Mouse (Mus musculus): Measurements from ENCODE around the gene Plekhg6. TPM values are rescaled to one million over a fixed set of nuclear protein-coding genes. Genes with fewer than 3 reads are reported as not detected.

Plekhg6 gene
- polyA plus RNA-seq, 1 experiment from 2014 or later, result 1.1 TPM

DNA sequence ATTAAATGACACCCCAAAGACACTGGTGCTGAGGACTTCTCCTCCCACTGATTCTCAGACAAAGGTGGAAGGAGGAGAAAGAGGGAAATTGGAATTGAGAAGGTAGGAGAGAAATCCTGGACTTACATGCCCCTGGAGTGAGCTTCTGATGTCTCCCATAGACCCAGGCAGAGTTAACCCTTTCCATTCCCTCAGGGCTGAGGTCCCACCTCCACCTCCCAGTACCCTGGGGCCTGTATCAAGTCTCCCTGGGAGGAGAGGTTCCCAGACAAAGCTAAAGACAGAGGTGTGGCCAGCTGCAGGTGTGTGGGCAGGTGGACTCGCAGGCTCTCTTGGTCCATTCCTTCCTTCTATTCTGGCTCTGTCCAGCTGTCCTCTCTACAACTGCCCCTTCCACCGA, 1.4 kb upstream of the Plekhg6 start:
- H3K4me2 ChIP-seq, result no peak overlapping the region
- no peak for ATAC-seq (ENCODE audit: insufficient number of reproducible peaks, insufficient read depth, low FRiP score, low TSS enrichment, low read depth)
- peaks cover 39% of the 10 kb centered on the region for H3K4me1 ChIP-seq
- H3K36me3 ChIP-seq, result no peaks in the 10 kb centered on the region
- no peaks in the 10 kb centered on the region for H3K9me3 ChIP-seq
- no peak overlapping the region for H3K27ac ChIP-seq
- WGBS, result 75% methylated on average over 2 of the region's 2 CpGs
- peaks cover 64% of the 10 kb centered on the region for H3K27me3 ChIP-seq
- no peak overlapping the region for H3K4me3 ChIP-seq
- H3K9ac ChIP-seq, result no peak overlapping the region

- no peak for ATAC-seq (ENCODE audit: insufficient number of reproducible peaks, insufficient read depth, low FRiP score, low TSS enrichment, low read depth)
- peak overlapping the region; percentile 54 for H3K9ac ChIP-seq
- peak overlapping the region; percentile 46 for H3K4me3 ChIP-seq
- peak overlapping the region; percentile 83 for H3K4me2 ChIP-seq
- peaks cover 38% of the 10 kb centered on the region for H3K4me1 ChIP-seq
- H3K27ac ChIP-seq, result no peak overlapping the region
- peaks cover 66% of the 10 kb centered on the region for H3K27me3 ChIP-seq
- H3K9me3 ChIP-seq, result no peaks in the 10 kb centered on the region
- no peaks in the 10 kb centered on the region for H3K36me3 ChIP-seq
- 4% methylated on average over 9 of the region's 9 CpGs for WGBS
These were observed 812 bp downstream of the Plekhg6 start for GRCm38 (mm10) chr6:125379781-125380180.

GRCm38 (mm10) chr6:125378621-125379020, 2.0 kb downstream of the Plekhg6 start:
- no peak for ATAC-seq (ENCODE audit: insufficient number of reproducible peaks, insufficient read depth, low FRiP score, low TSS enrichment, low read depth)
- WGBS, result 19% methylated on average over 6 of the region's 6 CpGs
- no peak overlapping the region for H3K27ac ChIP-seq

DNA sequence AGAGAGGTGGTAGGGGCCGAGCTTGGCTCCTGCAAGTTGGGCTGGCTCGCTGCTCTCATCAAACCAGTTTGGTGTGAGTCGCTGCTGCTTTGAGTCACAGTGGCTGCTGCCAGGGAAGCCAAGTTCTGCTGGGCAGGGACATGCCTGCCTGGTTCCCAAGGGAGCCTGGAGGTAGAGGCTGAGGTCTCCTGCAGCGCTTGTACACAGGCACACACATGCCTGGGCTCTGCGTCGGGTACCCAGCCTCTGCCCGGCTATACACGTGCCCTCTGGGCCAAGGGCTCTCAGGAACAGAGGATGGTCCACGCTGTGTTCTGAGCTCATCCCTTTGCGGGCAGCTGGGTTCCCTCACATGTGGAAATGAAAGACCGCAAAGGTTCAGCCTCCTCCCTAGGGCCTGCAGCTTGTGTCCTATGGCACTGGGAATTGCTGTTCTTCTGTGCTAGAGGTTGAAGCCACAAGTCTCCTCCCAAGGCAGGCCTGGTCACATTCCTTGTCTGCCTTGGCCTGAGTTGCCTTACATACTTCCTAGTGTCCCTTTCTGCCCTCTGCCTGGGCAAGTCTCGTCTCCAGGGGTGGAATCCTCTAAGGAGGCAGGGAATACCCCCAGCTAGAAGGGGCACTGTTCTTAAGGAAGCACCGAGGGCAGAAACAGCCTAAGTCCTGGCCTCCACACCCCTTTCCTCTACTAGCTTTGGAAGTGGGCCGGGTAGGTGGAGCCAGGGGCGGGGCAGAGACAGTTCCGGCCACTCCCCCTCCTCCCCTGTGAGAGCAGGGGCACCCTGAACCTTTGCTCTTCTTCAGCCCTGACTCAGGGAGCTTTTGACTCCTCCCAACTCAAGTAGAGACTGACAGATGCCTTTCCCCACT, 2.8 kb downstream of the Plekhg6 start:
- H3K27me3 ChIP-seq, result peaks cover 62% of the 10 kb centered on the region

More at GRCm38 (mm10) chr6:125378621-125379020, 2.0 kb downstream of the Plekhg6 start:
- Histone ChIP-seq H3K4me2 (peak overlapping the region; percentile 14), H3K27me3 (peaks cover 69% of the 10 kb centered on the region), H3K9me3 (no peaks in the 10 kb centered on the region), H3K9ac (no peak overlapping the region), H3K4me1 (peaks cover 37% of the 10 kb centered on the region), H3K4me3 (no peak overlapping the region), H3K36me3 (no peaks in the 10 kb centered on the region)

DNA sequence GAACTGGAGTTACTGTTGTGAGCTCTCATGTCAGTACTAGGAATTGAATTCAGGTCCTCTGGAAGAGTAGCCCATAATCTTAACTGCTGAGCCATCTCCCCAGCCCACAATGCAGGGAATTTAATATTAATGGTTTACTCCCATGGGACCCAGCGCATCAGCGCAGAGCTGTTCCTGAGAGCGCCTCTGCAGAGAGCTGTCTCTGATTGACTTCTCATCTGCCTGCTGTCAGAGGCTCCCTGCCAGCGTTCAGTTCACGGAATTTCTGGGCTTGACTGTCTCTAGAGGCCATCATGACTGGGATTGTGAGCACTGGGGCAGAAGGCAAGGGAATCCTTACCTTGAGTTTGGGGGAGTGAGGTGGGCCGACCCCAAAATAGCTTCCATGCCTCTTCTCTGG, 3.6 kb downstream of the Plekhg6 start:
- 54% methylated on average over 6 of the region's 6 CpGs for WGBS
- Histone ChIP-seq H3K9ac (no peak overlapping the region), H3K4me2 (peak overlapping the region; percentile 7; the same call in 1 of the 2 replicates), H3K36me3 (no peaks in the 10 kb centered on the region), H3K4me3 (no peak overlapping the region), H3K27me3 (peaks cover 56% of the 10 kb centered on the region), H3K4me1 (peaks cover 37% of the 10 kb centered on the region), H3K27ac (peak overlapping the region; percentile 70; the same call in 1 of the 2 replicates), H3K9me3 (no peaks in the 10 kb centered on the region)
- ATAC-seq (ENCODE audit: insufficient number of reproducible peaks, insufficient read depth, low FRiP score, low TSS enrichment, low read depth), result no peak

More for the DNA sequence above, 2.8 kb downstream of the Plekhg6 start:
- H3K9ac ChIP-seq, result no peak overlapping the region; the same call in 1 of the 2 replicates
- peak overlapping the region; percentile 14 for H3K4me2 ChIP-seq
- peak; percentile 38; the same call in 1 of the 2 replicates for ATAC-seq (ENCODE audit: insufficient number of reproducible peaks, insufficient read depth, low FRiP score, low TSS enrichment, low read depth)
- no peak overlapping the region; the same call in 1 of the 2 replicates for H3K4me3 ChIP-seq
- H3K27ac ChIP-seq, result peak overlapping the region; percentile 70
- WGBS, result 36% methylated on average over 14 of the region's 16 CpGs
- peaks cover 37% of the 10 kb centered on the region for H3K4me1 ChIP-seq
- H3K9me3 ChIP-seq, result no peaks in the 10 kb centered on the region
- H3K36me3 ChIP-seq, result no peaks in the 10 kb centered on the region

GRCm38 (mm10) chr6:125367758-125368371, 12.7 kb downstream of the Plekhg6 start:
- Histone ChIP-seq H3K27ac (peak overlapping the region; percentile 75), H3K9me3 (no peaks in the 10 kb centered on the region), H3K4me3 (no peak overlapping the region), H3K9ac (no peak overlapping the region), H3K27me3 (peaks cover 14% of the 10 kb centered on the region), H3K36me3 (peaks cover 2% of the 10 kb centered on the region; the same call in 1 of the 2 replicates), H3K4me2 (0 out of 2 replicates have a peak overlapping the region, but pooled peaks have one; percentile 9), H3K4me1 (peaks cover 33% of the 10 kb centered on the region)
- ATAC-seq (ENCODE audit: insufficient number of reproducible peaks, insufficient read depth, low FRiP score, low TSS enrichment, low read depth), result no peak; the same call in 1 of the 2 replicates
- 31% methylated on average over 4 of the region's 4 CpGs for WGBS

GRCm38 (mm10) chr6:125366133-125366532, 14.5 kb downstream of the Plekhg6 start:
- no peak for ATAC-seq (ENCODE audit: insufficient number of reproducible peaks, insufficient read depth, low FRiP score, low TSS enrichment, low read depth)
- no peak overlapping the region for H3K4me2 ChIP-seq
- peaks cover 22% of the 10 kb centered on the region for H3K27me3 ChIP-seq
- peaks cover 40% of the 10 kb centered on the region for H3K4me1 ChIP-seq
- peaks cover 19% of the 10 kb centered on the region for H3K36me3 ChIP-seq
- H3K27ac ChIP-seq, result no peak overlapping the region
- no peaks in the 10 kb centered on the region for H3K9me3 ChIP-seq
- H3K9ac ChIP-seq, result no peak overlapping the region
- WGBS, result 84% methylated on average over 1 of the region's 1 CpGs
- H3K4me3 ChIP-seq, result no peak overlapping the region

- Histone ChIP-seq H3K4me1 (peaks cover 40% of the 10 kb centered on the region), H3K27me3 (peaks cover 22% of the 10 kb centered on the region), H3K9me3 (no peaks in the 10 kb centered on the region), H3K4me2 (no peak overlapping the region), H3K27ac (no peak overlapping the region), H3K4me3 (no peak overlapping the region), H3K36me3 (peaks cover 25% of the 10 kb centered on the region), H3K9ac (no peak overlapping the region)
- 82% methylated on average over 5 of the region's 5 CpGs for WGBS
- ATAC-seq (ENCODE audit: insufficient number of reproducible peaks, insufficient read depth, low FRiP score, low TSS enrichment, low read depth), result no peak
These were observed 15.1 kb downstream of the Plekhg6 start for GRCm38 (mm10) chr6:125365522-125365921.

- WGBS, result 7% methylated on average over 8 of the region's 8 CpGs
- Histone ChIP-seq H3K9me3 (no peaks in the 10 kb centered on the region), H3K4me1 (peaks cover 40% of the 10 kb centered on the region), H3K4me2 (peak overlapping the region; percentile 20), H3K27ac (no peak overlapping the region), H3K4me3 (no peak overlapping the region), H3K9ac (peak overlapping the region; percentile 7; the same call in 1 of the 2 replicates), H3K36me3 (peaks cover 36% of the 10 kb centered on the region), H3K27me3 (peaks cover 22% of the 10 kb centered on the region)
- ATAC-seq (ENCODE audit: insufficient number of reproducible peaks, insufficient read depth, low FRiP score, low TSS enrichment, low read depth), result no peak
These were observed 16.1 kb downstream of the Plekhg6 start for GRCm38 (mm10) chr6:125364448-125364847.

DNA sequence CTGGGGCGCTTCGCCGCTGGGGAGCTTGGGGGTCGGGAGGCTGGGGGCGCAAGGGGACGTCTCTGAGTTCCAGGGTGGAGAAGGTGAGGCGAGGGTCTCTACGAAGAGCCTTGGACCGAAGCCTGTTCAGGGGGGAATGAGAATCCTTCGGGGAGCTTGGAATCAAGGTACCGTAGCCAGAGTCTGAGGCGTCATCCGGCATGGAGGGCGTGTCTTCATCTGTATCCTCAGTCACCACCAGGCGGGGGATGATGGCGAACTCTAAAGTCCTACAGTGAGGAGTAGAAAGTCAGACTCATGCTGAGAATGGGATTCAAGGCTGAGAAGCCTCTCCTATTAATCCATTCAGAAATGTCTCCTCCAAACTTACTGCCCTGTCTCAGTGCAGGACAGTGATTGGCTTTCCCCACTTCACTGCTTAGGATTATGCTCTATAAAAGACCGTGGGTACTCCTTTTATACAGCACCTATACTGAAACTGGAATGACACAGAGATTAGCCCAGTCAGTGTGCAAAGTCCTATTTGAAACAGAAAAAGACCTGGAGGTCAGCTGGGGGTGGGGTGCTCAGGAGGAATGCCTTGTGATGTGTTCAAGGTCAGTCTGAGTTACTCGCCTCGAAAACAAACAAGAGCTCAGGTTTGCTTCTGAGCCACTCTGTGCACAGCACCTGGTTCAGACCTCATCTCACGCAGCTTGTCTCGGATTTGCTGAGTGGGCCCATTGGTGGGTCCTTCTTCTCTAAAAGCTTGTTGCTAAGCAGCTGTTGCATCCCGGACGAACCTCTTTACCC, 16.9 kb downstream of the Plekhg6 start:
- no peak overlapping the region for H3K27ac ChIP-seq
- H3K9me3 ChIP-seq, result no peaks in the 10 kb centered on the region
- peak overlapping the region; percentile 48 for H3K4me2 ChIP-seq
- 0 out of 2 replicates have a peak overlapping the region, but pooled peaks have one; percentile 16 for H3K4me3 ChIP-seq
- H3K27me3 ChIP-seq, result peaks cover 22% of the 10 kb centered on the region
- H3K36me3 ChIP-seq, result peaks cover 44% of the 10 kb centered on the region
- 14% methylated on average over 23 of the region's 23 CpGs for WGBS
- peaks cover 34% of the 10 kb centered on the region for H3K4me1 ChIP-seq
- no peak for ATAC-seq (ENCODE audit: insufficient number of reproducible peaks, insufficient read depth, low FRiP score, low TSS enrichment, low read depth)
- H3K9ac ChIP-seq, result peak overlapping the region; percentile 21; the same call in 1 of the 2 replicates

- Histone ChIP-seq H3K4me1 (peaks cover 28% of the 10 kb centered on the region), H3K4me2 (peak overlapping the region; percentile 48), H3K36me3 (peaks cover 50% of the 10 kb centered on the region), H3K4me3 (0 out of 2 replicates have a peak overlapping the region, but pooled peaks have one; percentile 16), H3K27me3 (peaks cover 22% of the 10 kb centered on the region), H3K9ac (peak overlapping the region; percentile 21; the same call in 1 of the 2 replicates), H3K27ac (no peak overlapping the region), H3K9me3 (no peaks in the 10 kb centered on the region)
- WGBS, result 28% methylated on average over 15 of the region's 15 CpGs
- no peak for ATAC-seq (ENCODE audit: insufficient number of reproducible peaks, insufficient read depth, low FRiP score, low TSS enrichment, low read depth)
These were observed 17.6 kb downstream of the Plekhg6 start for GRCm38 (mm10) chr6:125363021-125363420.
